Mouse (Mus musculus): ENCODE measurements at regions not wholly inside any gene's neighbourhood (a gene's known extent, or its start where the extent isn't known, plus 50 kb on each side); places are given as distances from the start of the nearest gene placed in this dataset.

- no peak for TF ChIP-seq POLR2A (IDR thresholded peaks at IDR 0.05; ENCODE audit: borderline replicate concordance, extremely low read depth, insufficient read depth, insufficient read length, poor library complexity, severe bottlenecking)
- TF ChIP-seq CTCF (IDR thresholded peaks at IDR 0.05; ENCODE audit: borderline replicate concordance, extremely low read depth, insufficient read depth, insufficient read length) = no peak
These were observed 296.0 kb downstream of the Rps29 start for GRCm38 (mm10) chr12:68862991-68863356.

Data from brain, embryonic 14.5 days (tissue).